Mouse (Mus musculus) ES-E14 (cell line): Measurements from ENCODE around the gene Arhgap30.

Experiments
- CHD2 ChIP-seq: IDR thresholded peaks from 2 replicates; pipeline ENCODE4 v1.6.1; 2014; ENCODE audit warnings: mild to moderate bottlenecking, low read depth, low read length, inconsistent platforms
- HCFC1 ChIP-seq: IDR thresholded peaks from 2 replicates; pipeline ENCODE4 v1.6.1; 2012; ENCODE audit warnings: low read length, inconsistent platforms, borderline replicate concordance; ENCODE audit not compliant: insufficient read depth
- MAFK ChIP-seq: IDR thresholded peaks from 2 replicates; pipeline ENCODE4 v1.6.1; 2014; ENCODE audit warnings: mild to moderate bottlenecking, low read depth, low read length, inconsistent platforms; ENCODE audit not compliant: insufficient read depth
- ZC3H11A ChIP-seq: IDR thresholded peaks from 2 replicates; pipeline ENCODE4 v1.6.1; 2012; ENCODE audit warnings: low read depth, mild to moderate bottlenecking, inconsistent platforms, low read length, borderline replicate concordance
- ZNF384 ChIP-seq: IDR thresholded peaks from 2 replicates; pipeline ENCODE4 v1.6.1; 2012; ENCODE audit warnings: low read depth, low read length, inconsistent platforms

GRCm38 (mm10) chr1:171345225-171346094, 43.3 kb upstream of the Arhgap30 start, which contains the start of the genes Nit1 and Pfdn2:
- no peak for TF ChIP-seq ZC3H11A
- TF ChIP-seq MAFK: no peak
- peak; percentile 83 for TF ChIP-seq HCFC1
- no peak for TF ChIP-seq ZNF384
- no peak for TF ChIP-seq CHD2
